Mouse (Mus musculus) bone marrow, adult 2 months (tissue): ENCODE results near the gene Prkar2a.

Experiments
- CTCF ChIP-seq: fragments of 200-500 bp; IDR thresholded peaks from 2 replicates; pipeline ENCODE4 v1.5.1; 2011; ENCODE audit warnings: low read length, control low read depth; ENCODE audit not compliant: control insufficient read depth, insufficient read depth
- POLR2A ChIP-seq: fragments of 200-500 bp; IDR thresholded peaks from 2 replicates; pipeline ENCODE4 v1.6.1; 2011; ENCODE audit warnings: low read depth, mild to moderate bottlenecking, control low read depth, low read length, borderline replicate concordance; ENCODE audit not compliant: control insufficient read depth

DNA sequence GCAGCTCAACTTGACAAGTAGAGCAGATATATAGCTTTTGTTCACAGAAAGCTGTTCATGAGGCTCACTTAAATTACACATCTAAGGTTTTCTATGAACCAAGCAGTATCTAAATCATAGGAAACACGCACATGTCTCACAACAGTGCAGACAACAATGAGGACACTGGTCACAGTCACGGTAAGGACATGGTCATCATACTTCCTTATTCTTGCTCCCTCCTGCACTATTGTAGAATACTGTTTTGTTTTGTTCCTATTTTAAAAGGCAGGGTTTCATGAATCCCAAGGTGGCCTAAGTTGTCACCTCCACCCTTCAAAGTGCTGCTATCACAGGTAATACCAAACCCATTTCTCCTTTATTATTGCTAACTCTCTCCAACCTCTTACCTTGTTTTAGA, 49.3 kb upstream of the Prkar2a start:
- TF ChIP-seq POLR2A (no peak), CTCF (no peak)
